Mouse (Mus musculus): ENCODE data around the gene Pla2g3. TPM values are rescaled to one million over a fixed set of nuclear protein-coding genes. Genes with fewer than 3 reads are reported as not detected.

Gene Pla2g3
- total RNA-seq, 2 experiments from 2014 or later, result 2.6 to 3.2 TPM

DNA sequence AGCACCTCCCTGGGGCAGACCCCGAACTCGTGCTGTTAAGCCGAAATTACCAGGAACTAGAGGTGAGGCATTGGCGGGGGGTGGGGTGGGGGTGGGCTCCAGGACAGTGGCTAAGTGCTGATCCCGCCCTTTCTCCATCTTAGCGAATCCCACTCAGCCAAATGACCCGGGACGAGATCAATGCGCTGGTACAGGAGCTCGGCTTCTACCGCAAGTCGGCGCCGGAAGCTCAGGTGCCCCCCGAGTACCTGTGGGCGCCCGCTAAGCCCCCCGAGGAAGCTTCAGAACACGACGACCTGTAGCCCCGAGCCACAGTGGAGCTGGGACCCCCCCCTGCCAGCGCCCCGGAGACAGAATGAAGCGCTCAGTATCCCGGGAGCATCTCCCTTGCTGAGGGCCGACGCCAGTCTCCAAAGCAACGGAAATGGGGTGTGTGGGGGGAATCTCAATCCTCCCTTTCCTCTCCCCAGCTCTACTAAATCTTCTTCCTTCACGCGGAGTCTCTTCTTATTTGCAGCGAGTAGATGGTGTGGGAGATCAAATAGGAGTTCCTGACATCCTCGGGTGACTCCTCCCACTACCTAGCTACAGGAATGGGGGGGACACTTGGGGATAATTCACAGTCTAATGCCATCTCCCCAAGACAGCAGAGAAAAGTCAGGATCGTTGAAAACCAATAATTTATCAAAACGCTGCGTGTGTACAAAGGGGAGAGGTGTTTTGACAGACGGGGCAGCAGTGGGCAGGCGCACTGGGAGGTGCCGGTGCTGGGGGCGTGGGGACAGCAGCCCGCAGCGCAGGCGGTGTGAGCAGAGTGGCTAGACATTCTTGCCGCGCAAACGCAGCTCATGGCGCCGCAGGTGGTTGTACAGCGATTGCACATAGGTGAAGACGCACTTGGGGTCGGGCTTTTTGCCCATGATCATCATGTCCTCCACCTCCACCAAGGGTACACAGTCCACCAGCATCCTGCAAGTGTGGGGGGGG, 29.1 kb downstream of the Pla2g3 start:
- intact Hi-C loops (cut with DNase I), result no loop called here
- DNase-seq (ENCODE audit: low spot score in 2 of 2), result no peak

DNA sequence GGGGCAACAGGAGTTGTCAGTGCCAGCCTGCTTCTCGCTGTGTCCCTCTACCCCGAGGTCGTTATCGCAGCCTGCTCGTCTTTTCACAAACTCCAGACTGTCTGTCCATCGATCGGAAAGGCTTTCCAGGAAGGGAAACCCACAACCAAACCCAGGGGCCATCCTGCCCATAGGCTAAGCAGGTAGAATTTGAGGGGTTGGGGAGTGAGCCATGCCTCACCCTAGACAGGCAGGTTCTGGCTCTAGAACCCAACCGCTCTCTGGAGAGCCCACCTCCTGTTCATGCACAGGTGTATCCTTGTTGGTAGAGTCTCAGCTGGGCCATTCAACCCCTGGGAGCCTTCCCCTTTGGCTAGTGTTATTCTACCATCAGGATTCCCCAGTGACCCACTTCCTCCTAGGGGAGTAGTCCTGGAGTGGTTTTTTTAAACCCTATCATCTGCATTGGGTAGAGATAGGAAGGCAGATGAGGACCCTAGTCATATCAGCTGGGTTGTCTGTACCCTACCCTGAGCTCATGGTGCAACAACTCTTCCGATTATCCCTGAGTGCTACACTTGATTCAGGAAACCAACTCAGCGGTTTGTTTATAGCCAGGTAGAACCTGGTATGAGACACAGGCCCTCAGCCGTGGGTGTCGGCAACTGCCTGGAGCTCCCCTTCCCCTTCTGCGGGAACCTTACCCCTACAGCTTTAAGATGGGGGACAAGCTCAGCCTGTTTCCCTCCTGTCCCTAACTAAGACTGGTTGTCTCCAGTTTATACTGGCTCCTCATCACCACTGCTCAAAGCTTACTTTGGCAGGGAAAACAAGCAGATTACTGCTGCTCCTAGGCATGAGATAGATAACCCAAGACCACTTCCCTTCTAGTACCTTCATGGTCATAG, 30.0 kb downstream of the Pla2g3 start:
- intact Hi-C loops (cut with DNase I), result no loop called here
- no peak for DNase-seq (ENCODE audit: low spot score in 2 of 2)

DNA sequence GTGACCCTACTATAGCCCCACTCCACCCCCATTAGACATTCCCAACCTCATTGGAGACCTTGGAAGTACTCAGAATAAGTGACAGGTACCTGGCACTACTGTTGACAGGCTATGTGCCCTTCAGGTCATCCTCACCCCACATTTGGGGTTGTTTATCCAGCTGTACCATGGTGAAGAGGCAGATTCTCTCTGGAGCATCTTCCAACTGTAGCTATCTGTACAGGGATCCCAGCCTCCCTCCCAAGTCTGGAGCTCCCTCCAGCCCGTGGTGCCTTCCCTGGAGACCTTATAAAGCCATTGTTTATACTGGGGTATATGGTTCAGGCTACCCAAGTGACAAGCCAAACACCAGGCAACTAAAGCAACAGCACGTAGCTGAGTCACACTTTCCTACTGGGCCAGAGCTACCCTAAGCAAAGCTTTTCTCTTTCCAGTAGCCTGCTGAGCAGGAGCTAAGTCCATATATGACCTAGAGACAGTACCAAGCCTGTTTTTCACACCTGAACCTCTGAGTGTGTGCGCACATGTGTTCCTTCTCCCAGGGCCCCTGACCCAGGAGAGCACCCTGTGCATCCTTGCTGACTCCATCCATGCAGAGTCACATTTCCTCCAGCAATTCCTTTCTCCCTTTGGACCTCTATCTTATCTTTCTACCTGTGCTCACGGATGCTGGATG, 31.1 kb downstream of the Pla2g3 start:
- intact Hi-C loops (cut with DNase I), result no loop called here
- DNase-seq (ENCODE audit: low spot score in 2 of 2), result no peak

DNA sequence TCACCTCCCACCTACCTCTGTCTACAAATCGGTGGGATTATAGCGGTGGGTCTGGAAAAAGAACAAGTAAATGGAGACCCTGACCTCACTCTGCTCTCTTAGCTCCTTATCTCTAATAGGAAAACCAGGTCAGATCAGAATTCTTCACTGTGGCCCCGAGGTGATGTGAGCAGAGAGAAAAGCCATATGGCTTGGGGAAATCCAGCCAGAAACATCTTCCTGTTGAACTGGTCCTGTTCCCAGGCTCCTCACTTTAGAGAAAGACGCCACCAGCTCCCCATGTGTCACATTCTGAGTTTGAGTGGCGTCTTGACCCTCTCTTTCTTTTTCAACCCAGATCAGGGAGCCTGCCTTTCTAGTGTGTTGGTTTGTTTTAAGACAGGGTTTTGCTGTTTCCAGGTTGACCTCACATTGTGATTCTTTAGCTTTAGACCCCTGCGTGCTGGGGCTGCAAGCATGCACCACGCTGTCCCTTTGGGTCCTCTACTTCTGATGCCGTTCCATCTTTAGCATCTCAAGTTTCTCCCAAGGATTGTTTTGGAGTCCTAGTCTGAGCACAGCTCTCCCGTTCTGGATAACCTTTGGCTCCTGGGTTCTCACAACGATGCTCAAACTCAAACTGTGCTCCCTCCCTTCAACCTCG, 31.8 kb downstream of the Pla2g3 start:
- no peak for DNase-seq (ENCODE audit: low spot score in 2 of 2)
- intact Hi-C loops (cut with DNase I), result no loop called here

DNA sequence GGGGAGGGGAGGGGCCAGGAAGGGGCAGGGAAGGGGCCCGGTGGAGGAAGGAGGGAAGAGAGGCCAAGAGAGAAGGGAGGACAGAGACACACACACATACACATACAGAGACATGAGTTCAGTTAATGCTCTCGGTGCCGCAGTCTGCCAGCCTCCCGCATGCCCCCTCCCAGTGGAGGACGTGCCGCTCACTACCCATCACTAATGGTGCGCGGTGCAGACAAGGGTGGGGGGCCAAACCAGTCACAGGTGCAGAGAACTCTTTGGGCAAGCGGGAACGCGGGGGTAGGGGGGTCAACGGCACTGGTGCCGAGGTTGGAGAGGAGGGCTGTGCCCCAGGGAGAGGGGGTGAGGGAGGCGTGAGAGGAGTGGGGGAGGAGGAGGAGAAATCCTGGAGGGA, 32.8 kb downstream of the Pla2g3 start:
- intact Hi-C loops (cut with DNase I), result no loop called here
- no peak for DNase-seq (ENCODE audit: low spot score in 2 of 2)

DNA sequence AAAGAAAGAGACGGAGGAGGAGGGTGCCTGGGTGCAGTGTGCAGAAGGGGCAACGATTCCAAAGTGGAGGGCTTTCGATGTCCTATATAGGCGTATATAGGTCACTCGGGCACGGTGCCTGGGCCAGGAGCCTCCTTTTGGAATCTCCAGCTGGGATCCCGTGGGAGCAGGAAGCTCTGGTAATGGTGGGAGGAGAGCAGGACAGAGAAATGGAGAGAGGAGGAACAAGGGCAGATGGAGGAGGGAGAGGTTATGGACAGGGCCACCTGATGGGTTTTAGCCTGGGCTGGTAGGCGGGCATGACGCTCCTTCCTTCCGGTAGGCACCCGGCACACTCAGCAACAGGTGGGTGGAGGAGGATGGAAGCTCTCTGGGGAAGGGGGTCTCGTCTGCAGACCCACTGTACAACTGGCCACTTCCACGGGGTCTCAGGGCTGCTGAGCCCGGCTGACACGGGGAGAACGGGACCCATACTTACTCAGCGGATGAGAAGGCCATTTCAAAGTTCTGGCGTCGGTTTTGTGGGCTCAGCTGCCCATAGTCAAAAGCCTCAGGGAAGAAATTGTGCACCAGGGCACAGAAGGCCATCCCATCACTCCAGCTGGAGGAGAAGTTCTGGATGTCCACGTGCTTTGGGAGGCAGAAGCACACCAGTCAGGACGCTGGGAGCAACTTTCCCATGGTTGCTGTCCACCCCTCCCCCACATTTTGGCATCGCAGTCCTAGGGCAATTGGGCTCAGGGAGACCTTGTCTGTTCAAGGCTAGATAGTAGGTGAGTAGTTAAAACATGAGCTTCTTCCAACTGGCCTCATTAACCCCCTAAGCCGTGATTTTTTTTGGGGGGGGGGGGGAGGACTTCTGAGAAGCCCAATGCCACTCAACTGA, 33.5 kb downstream of the Pla2g3 start:
- no peak for DNase-seq (ENCODE audit: low spot score in 2 of 2)
- intact Hi-C loops (cut with DNase I), result no loop called here

DNA sequence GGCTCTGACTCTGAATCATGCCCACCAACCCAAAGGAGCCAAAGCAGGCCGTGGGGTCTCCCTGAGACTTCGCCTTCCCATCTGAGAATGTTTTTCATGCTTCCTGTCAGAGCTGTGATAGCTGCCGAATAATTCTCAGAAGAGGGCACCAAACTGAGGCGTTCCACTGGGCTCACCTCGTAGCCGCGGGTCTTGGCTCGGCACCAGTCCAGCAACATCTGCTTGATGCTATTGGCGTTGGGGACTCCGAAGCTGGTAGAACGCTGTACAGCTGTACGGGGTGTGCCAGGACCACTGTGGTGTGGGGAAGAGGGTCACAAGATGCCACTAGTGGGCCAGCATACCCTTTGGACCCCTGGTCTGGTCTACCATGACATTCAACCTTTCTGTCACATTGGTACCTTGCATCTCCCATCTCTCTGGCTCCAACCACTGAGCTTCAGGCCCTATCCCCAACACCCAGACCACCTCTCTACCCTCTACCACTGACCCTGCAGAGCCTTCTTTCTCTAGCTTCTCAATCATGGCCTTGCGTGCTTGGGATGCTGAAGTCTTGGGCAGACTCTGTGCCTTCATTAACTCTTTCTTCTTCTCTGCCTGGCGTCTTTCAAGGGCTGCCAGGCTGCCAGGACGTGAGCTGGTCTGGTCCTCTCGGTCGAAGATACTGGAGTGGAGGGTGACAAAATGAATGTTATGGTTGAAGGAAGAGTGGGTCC, 34.4 kb downstream of the Pla2g3 start:
- DNase-seq (ENCODE audit: low spot score in 2 of 2), result no peak
- intact Hi-C loops (cut with DNase I), result no loop called here

DNA sequence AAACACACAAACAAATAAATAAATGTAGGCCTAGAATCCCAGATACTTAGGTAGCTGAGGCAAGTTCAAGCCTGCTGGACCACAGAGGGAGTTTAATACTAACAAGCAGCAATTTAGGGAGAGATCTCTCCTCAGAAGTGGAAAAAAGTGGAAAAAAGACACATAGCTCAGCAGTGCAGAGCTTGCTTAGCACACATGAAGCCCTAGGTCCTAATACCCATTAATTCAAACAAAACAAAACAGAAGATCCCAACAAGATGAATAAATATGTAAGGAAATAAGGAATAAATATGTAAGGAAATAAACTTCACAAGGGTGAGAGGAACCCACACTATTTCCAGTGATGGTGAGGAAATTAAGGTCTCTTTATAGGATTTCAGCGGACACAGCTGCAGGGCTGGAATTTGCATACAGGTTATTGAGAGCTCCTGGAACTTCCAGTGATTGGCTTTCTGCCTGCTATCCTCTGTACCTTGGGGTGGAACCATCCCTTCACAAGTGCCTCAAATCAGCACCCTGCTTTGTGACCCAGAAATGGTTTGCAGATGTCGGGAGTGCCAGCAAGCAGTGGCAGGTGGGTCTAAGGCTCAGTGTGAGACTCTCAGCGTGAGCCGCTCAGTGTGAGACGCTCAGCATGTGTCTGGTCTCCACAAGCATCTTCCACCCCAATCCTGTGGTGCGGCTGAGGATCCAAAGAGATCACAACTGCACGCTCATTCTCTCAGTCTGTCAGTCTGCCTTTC, 35.9 kb downstream of the Pla2g3 start:
- intact Hi-C loops (cut with DNase I), result no loop called here
- no peak for DNase-seq (ENCODE audit: low spot score in 2 of 2)

DNA sequence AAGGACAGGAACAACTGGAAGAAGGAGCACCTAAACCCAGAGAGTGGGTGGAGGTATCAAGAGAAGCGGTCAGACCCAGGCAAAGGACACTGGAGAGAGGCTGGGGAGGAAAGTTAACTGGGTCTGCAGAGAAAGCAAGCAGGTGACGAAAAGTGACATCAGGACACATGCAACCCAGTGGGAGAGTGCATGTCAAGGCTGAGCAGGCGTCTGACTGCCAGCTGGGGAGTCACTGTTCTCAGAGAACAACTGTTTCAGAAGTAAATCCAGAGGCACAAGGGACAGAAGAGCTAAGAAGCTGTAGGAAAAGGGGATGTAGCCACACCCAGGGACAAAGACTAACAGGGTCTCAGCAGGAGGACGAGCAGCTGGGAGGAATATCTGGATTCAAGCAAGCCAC, 37.5 kb downstream of the Pla2g3 start:
- DNase-seq (ENCODE audit: low spot score in 2 of 2), result no peak
- intact Hi-C loops (cut with DNase I), result no loop called here

DNA sequence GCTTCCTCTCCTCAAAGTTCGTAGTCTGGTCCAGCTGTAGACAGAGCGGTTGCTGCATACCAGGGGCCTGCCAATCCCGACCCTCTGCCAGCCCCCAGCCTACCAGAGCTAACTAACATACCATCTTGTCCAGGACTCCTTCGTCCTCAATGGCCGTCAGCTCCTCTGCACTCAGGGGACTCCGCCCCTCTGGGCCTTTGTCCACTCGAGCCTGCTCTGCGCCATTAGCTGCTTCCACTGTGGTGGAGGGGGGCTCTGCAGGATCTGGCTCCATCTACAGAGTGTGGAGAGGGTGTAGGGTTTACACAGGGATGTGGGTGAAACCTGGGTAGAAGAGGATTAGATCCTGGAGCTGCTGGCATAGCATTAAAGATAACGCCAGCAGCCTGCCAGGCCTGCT, 38.1 kb downstream of the Pla2g3 start:
- DNase-seq (ENCODE audit: low spot score in 2 of 2), result no peak
- intact Hi-C loops (cut with DNase I), result no loop called here

DNA sequence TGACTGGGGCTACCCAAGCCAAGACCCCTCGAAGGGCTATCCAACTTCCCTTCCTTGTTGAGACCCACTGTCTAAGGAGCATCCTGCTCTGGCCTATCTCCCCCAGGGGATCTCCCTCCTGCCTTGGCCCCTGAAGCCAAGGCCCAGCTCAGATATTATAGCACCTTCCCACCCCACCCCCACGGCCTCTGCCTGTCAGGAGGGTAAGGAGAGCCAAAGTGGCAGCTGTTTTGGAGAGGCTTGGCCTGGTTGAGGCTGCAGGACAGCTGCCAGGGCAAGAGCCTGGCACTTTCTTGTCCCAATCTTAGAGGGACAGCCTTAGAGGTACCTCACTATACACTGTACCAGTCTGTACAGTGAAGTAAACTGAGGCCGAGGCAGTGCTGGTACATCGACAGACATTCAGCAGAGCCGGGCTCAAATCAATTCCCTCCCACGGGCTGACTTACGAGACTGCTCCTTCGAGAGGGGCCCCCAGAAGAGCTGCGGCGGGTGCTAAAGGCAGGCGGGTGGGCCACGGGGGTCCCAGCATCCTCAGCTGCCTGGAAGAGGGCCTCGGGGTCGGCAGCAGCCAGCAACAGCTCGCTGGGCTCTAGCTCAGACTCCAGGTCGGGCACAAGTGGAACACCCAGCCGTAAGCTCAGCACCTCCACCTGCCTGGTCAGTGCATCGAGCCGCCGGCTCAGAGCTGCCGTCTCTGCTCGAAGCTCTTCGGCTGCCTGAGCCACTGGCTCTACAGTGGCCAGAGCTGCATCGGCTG, 39.1 kb downstream of the Pla2g3 start:
- intact Hi-C loops (cut with DNase I), result no loop called here
- no peak for DNase-seq (ENCODE audit: low spot score in 2 of 2)

DNA sequence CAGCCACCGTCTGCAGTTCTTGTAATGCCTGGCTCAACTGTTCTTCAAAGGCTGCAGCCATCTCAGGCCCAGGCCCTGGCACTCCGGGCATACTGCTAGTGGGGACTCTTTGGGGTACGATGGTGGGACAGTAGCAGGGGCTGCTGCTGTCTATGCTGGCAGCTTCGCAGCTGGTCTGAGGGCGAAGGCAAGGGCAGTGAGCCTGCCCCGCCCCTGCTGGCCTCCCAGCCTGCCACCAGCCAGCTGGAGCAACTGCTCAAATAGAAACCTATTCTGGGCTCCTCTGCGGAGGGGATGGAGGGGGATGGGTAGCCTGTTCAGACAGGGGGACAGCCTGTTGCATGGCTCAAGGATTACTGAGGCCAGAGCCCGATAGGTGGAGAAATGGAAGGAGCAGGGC, 39.7 kb downstream of the Pla2g3 start:
- intact Hi-C loops (cut with DNase I), result no loop called here
- DNase-seq (ENCODE audit: low spot score in 2 of 2), result no peak

DNA sequence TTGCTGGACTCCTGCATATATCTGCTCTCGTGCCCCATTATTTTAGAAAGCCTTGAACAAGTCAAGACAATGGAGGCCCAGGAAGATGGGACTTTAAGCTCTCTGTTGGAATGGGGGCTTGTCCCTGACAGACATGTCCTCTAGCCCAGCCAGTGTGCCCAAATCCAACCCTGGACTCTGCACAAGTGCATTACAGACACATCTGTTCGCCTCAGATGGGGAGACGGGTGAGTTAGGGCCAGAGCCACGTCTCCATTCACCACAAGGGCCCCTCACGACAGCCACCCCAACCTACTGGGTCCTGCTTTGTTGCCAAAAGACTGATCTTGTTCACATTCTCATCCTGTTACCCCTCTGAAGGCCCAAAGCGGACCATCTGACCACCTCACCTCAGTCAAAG, 40.1 kb downstream of the Pla2g3 start:
- intact Hi-C loops (cut with DNase I), result no loop called here
- DNase-seq (ENCODE audit: low spot score in 2 of 2), result no peak

DNA sequence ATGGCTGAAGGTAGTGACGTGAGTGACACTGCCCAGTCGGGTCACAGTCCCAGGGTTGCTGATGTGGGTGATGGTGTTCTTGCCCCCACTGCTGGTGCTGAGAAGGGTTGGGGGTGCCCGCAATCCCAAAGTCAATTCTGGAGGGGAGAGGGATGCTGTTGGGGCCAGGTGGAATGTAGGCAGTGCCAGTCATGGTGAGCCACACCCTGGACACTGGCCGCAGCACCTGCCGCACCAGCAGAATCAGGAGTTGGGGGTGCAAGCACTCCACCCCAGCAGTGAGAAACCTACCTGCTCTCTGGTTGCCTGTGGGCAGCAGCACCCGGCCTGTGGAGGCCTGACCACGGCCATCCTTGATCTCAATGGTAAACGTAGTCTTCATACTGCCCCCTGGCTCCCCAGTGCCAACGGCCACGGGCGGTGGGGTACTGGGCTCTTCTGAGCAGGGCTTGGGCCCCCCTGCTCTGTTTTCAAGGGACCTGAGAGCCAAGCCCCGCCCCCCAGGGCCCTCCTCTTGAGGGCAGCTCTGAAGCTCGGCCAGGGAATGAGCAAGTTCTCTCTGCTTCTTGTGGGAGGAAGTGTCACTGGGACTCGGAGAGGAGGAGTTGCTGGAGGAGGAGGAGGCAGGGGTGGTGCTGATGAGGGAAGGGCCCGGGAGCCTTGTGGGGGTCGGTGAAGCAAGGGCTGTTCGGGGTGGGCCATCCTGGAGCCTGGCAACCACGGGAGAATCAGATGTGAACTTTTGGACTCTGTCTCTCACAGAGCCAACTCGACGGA, 41.6 kb downstream of the Pla2g3 start:
- intact Hi-C loops (cut with DNase I), result no loop called here
- DNase-seq (ENCODE audit: low spot score in 2 of 2), result no peak

DNA sequence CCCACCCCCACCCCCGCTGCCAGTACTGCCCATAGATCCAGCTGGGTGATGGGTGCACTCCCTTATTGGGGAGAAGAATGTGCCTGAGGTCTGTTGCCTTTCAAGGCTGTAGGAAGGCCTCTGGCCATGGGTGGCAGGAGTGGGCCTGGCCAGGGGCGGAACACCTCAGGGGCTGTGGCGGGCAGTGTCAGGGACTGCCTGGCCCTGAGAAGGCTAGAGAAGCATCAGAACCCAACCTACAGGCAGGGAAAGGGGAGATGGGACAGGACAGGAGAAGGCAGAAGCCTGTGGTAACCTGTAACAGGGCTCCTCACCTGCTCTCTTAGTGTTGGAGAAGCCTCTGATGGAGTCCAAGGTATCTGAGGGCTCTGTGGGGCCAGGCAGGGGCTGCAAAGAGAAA, 42.6 kb downstream of the Pla2g3 start:
- intact Hi-C loops (cut with DNase I), result no loop called here
- no peak for DNase-seq (ENCODE audit: low spot score in 2 of 2)

DNA sequence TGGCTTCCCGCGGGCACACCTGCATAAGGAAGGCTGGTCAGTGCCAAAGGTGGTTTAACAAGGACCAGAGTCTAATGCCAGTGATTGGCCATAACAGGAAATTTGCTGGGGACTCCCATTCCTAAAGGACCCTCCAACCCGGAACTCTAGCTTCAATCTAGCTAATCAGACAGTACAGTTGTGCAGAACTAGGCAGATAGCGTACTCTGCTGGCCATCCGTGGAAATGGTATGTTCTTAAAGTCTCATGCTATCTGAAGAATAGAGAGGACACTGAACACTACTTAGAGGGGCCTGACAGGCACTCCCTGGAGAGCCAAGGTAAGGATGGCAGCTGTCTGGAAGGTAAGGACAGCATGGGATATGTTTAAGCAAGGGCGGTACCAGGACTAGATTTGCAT, 43.5 kb downstream of the Pla2g3 start:
- intact Hi-C loops (cut with DNase I), result no loop called here
- DNase-seq (ENCODE audit: low spot score in 2 of 2), result peak in 1 of 2 experiments; percentile 51

All from left cerebral cortex, postnatal 25 days (tissue).